Mouse (Mus musculus): ENCODE results near the gene Pdx1. TPM values are rescaled to one million over a fixed set of nuclear protein-coding genes. Genes with fewer than 3 reads are reported as not detected.

Pdx1 gene
- total RNA-seq, 2 experiments from 2014 or later: not detected

GRCm38 (mm10) chr5:147276701-147277546, 7.2 kb downstream of the Pdx1 start:
- no peak for ATAC-seq (replicated peaks; ENCODE audit: low FRiP score, poor library complexity, severe bottlenecking)

GRCm38 (mm10) chr5:147277547-147277925, 7.8 kb downstream of the Pdx1 start:
- no peak for ATAC-seq (replicated peaks; ENCODE audit: low FRiP score, poor library complexity, severe bottlenecking)

GRCm38 (mm10) chr5:147284365-147284764, 14.6 kb downstream of the Pdx1 start:
- ATAC-seq (replicated peaks; ENCODE audit: low FRiP score, poor library complexity, severe bottlenecking): no peak

GRCm38 (mm10) chr5:147291764-147292505, 22.2 kb downstream of the Pdx1 start:
- ATAC-seq (replicated peaks; ENCODE audit: low FRiP score, poor library complexity, severe bottlenecking): no peak

GRCm38 (mm10) chr5:147292506-147293120, 22.9 kb downstream of the Pdx1 start:
- no peak for ATAC-seq (replicated peaks; ENCODE audit: low FRiP score, poor library complexity, severe bottlenecking)

GRCm38 (mm10) chr5:147293127-147293910, 23.6 kb downstream of the Pdx1 start:
- ATAC-seq (replicated peaks; ENCODE audit: low FRiP score, poor library complexity, severe bottlenecking): 0 out of 2 replicates have a peak, but pooled peaks have one; percentile 49

GRCm38 (mm10) chr5:147294121-147294520, 24.4 kb downstream of the Pdx1 start:
- ATAC-seq (replicated peaks; ENCODE audit: low FRiP score, poor library complexity, severe bottlenecking): no peak

GRCm38 (mm10) chr5:147297249-147297648, 27.5 kb downstream of the Pdx1 start:
- ATAC-seq (replicated peaks; ENCODE audit: low FRiP score, poor library complexity, severe bottlenecking): no peak

- no peak for ATAC-seq (replicated peaks; ENCODE audit: low FRiP score, poor library complexity, severe bottlenecking)
These were observed 29.7 kb downstream of the Pdx1 start for GRCm38 (mm10) chr5:147299255-147300000.

- no peak for ATAC-seq (replicated peaks; ENCODE audit: low FRiP score, poor library complexity, severe bottlenecking)
These were observed 30.2 kb downstream of the Pdx1 start for GRCm38 (mm10) chr5:147300001-147300363.

GRCm38 (mm10) chr5:147300917-147301780, 31.4 kb downstream of the Pdx1 start:
- ATAC-seq (replicated peaks; ENCODE audit: low FRiP score, poor library complexity, severe bottlenecking): no peak

- no peak for ATAC-seq (replicated peaks; ENCODE audit: low FRiP score, poor library complexity, severe bottlenecking)
These were observed 32.0 kb downstream of the Pdx1 start for GRCm38 (mm10) chr5:147301781-147302070.

- ATAC-seq (replicated peaks; ENCODE audit: low FRiP score, poor library complexity, severe bottlenecking): no peak
These were observed 32.4 kb downstream of the Pdx1 start for GRCm38 (mm10) chr5:147302141-147302540.

GRCm38 (mm10) chr5:147302746-147303400, 33.1 kb downstream of the Pdx1 start:
- ATAC-seq (replicated peaks; ENCODE audit: low FRiP score, poor library complexity, severe bottlenecking): no peak

- no peak for ATAC-seq (replicated peaks; ENCODE audit: low FRiP score, poor library complexity, severe bottlenecking)
These were observed 34.8 kb downstream of the Pdx1 start for GRCm38 (mm10) chr5:147304276-147305155.

GRCm38 (mm10) chr5:147305166-147305565, 35.4 kb downstream of the Pdx1 start:
- ATAC-seq (replicated peaks; ENCODE audit: low FRiP score, poor library complexity, severe bottlenecking): no peak
